Mouse (Mus musculus): ENCODE results near the gene Rps24.
"Not testable (repeated sequence)": the region's sequence is repeated elsewhere in the genome, so short reads cannot be mapped to it uniquely, and the experiment has no call there.

The Rps24 gene

GRCm38 (mm10) chr14:24486773-24487227 is at the start of gene Rps24, which contains the start of gene Polr3a:
Gene Rps24, plus strand, starts transcription at chr14:24487125.
Gene Polr3a, minus strand, starts transcription at chr14:24487058.
- DNase-seq (ENCODE audit: low spot score in 2 of 2), result peak; percentile 89 to 90

DNA sequence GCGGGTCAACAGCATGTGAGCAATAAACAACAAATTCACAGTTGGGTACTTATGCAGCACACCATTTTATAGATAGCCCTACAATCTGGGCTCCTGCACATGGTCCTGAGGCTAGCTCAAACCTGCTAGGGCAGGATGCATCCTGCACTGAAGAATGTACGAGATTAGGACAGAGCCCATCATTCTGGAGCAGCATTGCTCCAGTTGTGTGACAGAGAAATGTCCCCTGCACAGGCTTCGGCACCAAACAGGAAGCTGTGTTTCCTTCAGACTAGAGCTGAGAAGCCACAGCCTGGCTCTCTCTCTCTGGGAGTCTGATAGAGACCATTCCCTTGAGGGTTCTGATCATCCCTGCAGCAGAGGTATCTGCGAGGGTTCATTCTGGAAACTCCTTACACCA is 43.4 kb upstream of the Rps24 start:
- not testable (repeated sequence) for DNase-seq (ENCODE audit: low spot score in 2 of 2)

GRCm38 (mm10) chr14:24458191-24458590 is 28.7 kb upstream of the Rps24 start:
- DNase-seq (ENCODE audit: low spot score in 2 of 2), result no peak

DNA sequence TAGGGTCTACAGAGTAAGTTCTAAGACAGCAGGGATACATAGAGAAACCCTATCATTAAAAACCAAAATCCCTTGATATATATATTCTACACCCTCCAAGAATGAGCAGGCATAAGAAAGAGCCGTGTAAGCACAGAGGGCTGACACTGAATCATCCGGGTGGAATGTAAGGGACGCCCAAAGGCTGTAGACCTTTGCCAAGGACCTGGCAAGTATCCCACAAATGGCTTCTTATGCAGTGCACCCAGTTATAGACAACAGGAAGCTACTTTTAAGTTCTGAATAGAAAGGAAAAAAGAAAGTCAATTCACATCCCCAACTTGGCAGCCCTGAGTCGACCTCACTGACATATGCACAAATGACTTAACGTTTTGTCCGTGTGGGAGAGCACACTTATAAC is 18.1 kb upstream of the Rps24 start:
- no peak for DNase-seq (ENCODE audit: low spot score in 2 of 2)

DNA sequence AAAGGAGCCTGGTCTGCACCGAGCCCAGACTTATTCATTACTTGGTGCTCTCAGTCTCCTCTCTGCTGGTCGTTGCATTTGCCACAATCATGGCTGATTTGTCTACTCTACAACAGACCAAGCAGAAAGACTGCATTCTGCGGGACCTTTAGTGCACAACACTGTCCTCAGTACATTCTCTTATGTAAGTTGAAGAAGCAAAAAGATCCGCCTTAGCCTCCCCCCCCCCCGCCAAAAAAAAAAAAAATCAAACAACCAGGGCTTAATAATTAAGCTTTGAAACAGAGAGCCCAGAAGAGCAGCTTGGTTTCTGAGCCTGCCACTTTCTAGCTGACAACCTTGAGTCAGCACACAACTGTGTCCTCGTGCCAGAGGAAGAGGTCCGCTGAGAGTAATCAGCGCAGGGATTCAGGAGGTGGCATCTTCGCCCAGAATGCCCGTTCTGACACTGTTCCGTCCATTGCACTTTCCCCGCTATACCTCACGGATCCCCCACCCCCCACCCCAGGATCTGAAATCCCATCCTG is 621 bp upstream of the Rps24 start:
- DNase-seq (ENCODE audit: low spot score in 2 of 2), result no peak

GRCm38 (mm10) chr14:24489772-24490171 is 2.8 kb downstream of the Rps24 start:
- not testable (repeated sequence) for DNase-seq (ENCODE audit: low spot score in 2 of 2)

DNA sequence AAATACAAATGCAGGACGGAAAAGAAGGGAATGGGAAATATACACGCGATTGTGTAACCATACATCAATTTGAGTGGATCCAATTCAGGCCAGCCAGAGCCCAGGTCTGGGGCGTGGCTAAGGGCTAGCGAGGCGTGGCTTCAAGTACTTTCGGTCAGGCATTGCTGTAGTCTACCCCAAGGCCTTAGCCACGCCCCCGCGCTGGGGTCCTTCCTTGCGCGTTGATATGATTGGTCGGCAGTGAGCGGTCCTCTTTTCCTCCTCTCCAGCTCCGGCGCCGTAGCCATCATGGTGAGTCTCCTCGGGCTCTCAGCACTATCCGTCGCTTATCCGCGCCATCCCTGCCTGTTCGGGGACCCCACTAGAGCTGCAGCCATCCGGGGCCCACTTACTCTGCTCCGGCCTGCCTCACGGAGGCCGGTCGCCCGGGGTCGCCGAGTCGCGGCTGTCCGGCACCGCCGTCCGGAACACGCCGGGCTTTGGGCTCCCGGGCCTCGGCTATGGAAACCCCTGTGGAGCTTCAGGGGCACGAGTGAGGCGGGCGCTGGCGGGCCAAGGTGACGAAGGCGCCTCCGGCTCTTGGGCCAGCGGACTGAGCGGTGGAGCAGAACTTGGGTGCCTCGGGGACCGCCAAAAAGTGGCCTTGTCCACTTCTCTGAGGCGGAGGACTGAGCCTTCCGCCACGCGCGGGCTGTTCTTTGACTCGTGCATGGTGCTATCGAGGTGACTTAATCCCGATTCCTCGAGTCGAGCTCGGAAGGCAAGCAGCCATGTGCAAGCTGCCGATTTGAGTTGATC is 3.7 kb downstream of the Rps24 start:
- DNase-seq (ENCODE audit: low spot score in 2 of 2), result peak; percentile 97

DNA sequence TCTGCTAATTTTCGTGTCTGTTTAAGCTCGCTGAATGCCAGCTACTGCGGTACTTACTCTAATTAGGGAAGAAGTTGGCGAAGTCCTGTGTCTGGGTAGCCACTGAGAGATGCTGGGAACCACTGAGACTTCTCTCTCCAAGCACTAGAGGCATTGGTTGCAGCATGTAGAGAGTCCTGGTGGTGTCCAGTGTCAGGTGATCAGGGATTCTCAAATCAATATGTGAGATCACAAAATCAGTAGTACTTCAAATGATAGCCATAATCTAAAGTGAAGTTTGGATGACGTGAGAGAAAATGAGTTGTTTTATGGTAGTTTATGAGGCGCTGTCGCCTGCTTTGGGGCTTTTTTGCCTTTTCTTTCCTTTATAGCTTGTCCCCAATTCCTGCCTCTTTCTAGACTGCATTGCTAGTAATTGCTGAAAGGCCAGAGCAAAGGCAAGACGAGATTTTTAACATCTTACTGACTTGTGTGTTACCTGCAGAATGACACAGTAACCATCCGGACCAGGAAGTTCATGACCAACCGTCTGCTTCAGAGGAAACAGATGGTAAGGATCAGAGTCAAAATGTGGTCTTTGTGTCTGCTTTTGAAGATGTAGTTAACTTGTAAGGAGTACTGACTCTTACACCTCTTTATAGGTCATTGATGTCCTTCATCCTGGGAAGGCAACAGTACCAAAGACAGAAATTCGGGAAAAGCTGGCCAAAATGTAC is 4.5 kb downstream of the Rps24 start:
- DNase-seq (ENCODE audit: low spot score in 2 of 2), result no peak

GRCm38 (mm10) chr14:24493256-24493655 is 6.3 kb downstream of the Rps24 start:
- no peak for DNase-seq (ENCODE audit: low spot score in 2 of 2)

DNA sequence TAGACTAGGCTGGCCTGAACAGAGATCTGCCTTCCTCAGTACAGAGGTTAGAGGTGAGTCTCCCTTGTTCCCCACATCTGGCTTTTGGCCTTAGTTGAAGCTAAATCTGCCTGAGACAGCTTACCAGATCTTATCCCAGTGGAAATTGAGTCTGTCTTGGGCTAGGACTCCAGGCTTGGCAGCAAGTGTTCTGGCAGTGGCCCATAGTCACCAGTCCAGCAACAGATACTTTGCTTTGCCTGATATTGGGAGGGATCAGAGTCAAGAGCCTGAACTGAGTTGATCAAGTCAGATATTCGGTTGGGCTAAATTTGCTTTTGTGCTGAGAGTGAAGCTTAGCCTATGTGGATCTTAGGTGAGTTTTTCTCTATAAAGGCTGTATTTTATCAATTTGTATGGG is 9.6 kb downstream of the Rps24 start:
- DNase-seq (ENCODE audit: low spot score in 2 of 2), result no peak

GRCm38 (mm10) chr14:24497443-24497842 is 10.5 kb downstream of the Rps24 start:
- DNase-seq (ENCODE audit: low spot score in 2 of 2), result no peak

GRCm38 (mm10) chr14:24498561-24499255 is 11.8 kb downstream of the Rps24 start:
- DNase-seq (ENCODE audit: low spot score in 2 of 2), result no peak

GRCm38 (mm10) chr14:24499478-24499877 is 12.6 kb downstream of the Rps24 start:
- DNase-seq (ENCODE audit: low spot score in 2 of 2), result no peak

GRCm38 (mm10) chr14:24500091-24500844 is 13.3 kb downstream of the Rps24 start:
- DNase-seq (ENCODE audit: low spot score in 2 of 2), result peak; percentile 68 to 69

- DNase-seq (ENCODE audit: low spot score in 2 of 2), result no peak
Measured at GRCm38 (mm10) chr14:24500845-24501186, 13.9 kb downstream of the Rps24 start.

DNA sequence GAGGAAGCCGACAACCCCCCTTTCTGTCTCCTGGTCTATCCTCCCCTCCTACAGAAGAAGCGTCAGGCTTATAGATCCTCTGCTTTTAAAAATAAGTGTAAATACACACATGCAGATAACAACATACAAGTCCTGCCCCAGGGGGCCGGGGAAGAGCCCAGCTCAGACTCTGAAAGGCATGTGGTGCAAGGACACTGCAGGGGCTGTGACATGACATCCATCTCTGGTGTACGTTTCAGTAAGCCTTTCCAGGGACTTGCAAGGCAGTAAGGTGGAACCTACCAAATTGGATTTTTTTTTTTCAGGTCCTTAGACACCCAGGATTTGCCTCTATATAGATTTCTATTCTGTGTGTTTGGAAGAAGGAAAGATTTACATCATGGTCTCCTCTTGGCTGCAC is 14.3 kb downstream of the Rps24 start:
- DNase-seq (ENCODE audit: low spot score in 2 of 2), result no peak

- no peak for DNase-seq (ENCODE audit: low spot score in 2 of 2)
Measured at GRCm38 (mm10) chr14:24507452-24508069, 20.6 kb downstream of the Rps24 start.

- DNase-seq (ENCODE audit: low spot score in 2 of 2), result no peak
Measured at GRCm38 (mm10) chr14:24508070-24508773, 21.3 kb downstream of the Rps24 start.

DNA sequence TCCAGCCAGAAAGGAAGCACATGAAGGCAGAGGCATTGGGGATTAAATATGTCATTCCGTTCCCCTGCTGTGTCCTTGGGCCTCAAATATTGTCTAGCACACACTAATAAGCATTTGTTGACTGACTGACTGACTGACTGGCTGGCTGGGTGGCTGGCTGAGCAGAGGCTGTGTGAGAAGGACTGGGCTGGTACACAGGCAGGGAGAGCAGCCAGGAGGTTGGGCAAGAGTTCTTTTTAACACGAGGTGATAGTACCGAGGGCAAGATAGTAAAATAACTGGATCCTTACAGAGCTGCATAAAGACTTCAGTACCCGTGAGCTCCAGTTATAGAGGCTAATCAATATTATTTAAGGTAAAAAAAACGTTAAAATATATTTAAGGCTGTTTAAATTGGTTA is 22.6 kb downstream of the Rps24 start:
- DNase-seq (ENCODE audit: low spot score in 2 of 2), result no peak

GRCm38 (mm10) chr14:24510218-24510617 is 23.3 kb downstream of the Rps24 start:
- no peak for DNase-seq (ENCODE audit: low spot score in 2 of 2)

Measured in right cerebral cortex, postnatal 36 days (tissue).